Mouse (Mus musculus): Measurements from ENCODE around the gene Flcn. TPM values are rescaled to one million over a fixed set of nuclear protein-coding genes. Genes with fewer than 3 reads are reported as not detected.
A peak's percentile ranks its signal among the peaks of the same experiment; 100 is the strongest.

The Flcn gene
- polyA plus RNA-seq, 1 experiment from 2014 or later: 34.3 TPM

- no peak for ATAC-seq (ENCODE audit: insufficient number of reproducible peaks, insufficient read depth, low FRiP score, low read depth)
- 71% methylated on average over 5 of the region's 5 CpGs for WGBS
- H3K36me3 ChIP-seq (ENCODE audit: control insufficient read depth, insufficient read depth, low read length): peaks cover 63% of the 10 kb centered on the region
Observed at GRCm38 (mm10) chr11:59777259-59777658, 32.6 kb downstream of the Flcn start.

GRCm38 (mm10) chr11:59775435-59776148, 34.2 kb downstream of the Flcn start:
- no peak overlapping the region for H3K9ac ChIP-seq (ENCODE audit: low read length)
- no peak overlapping the region for H3K4me2 ChIP-seq (ENCODE audit: low read length)
- peaks cover 80% of the 10 kb centered on the region for H3K36me3 ChIP-seq (ENCODE audit: control insufficient read depth, insufficient read depth, low read length)
- no peak overlapping the region for H3K27ac ChIP-seq (replicated peaks in 1 of 2; ENCODE audit: control insufficient read depth in 1 of 2, insufficient read depth in 1 of 2, low read depth in 2 of 2, low read length in 2 of 2)
- no peaks in the 10 kb centered on the region for H3K27me3 ChIP-seq (ENCODE audit: control insufficient read depth, insufficient read depth, low read length)
- WGBS: 83% methylated on average over 13 of the region's 13 CpGs
- H3K4me1 ChIP-seq (ENCODE audit: control insufficient read depth in 2 of 2, insufficient read depth in 2 of 2, low read length in 2 of 2): peaks cover 0 to 19% of the 10 kb centered on the region in 2 experiments; a peak in 3 of 4 replicates
- no peak overlapping the region for H3K4me3 ChIP-seq (ENCODE audit: control insufficient read depth in 1 of 2, insufficient read depth in 1 of 2, low read depth in 1 of 2, low read length in 2 of 2)
- ATAC-seq (ENCODE audit: insufficient number of reproducible peaks, insufficient read depth, low FRiP score, low read depth): no peak
- H3K9me3 ChIP-seq (ENCODE audit: control insufficient read depth, low read length): no peaks in the 10 kb centered on the region

More at GRCm38 (mm10) chr11:59777259-59777658, 32.6 kb downstream of the Flcn start:
- H3K4me2 ChIP-seq (ENCODE audit: low read length): no peak overlapping the region
- H3K9ac ChIP-seq (ENCODE audit: low read length): no peak overlapping the region
- no peaks in the 10 kb centered on the region for H3K27me3 ChIP-seq (ENCODE audit: control insufficient read depth, insufficient read depth, low read length)
- H3K27ac ChIP-seq (replicated peaks in 1 of 2; ENCODE audit: control insufficient read depth in 1 of 2, insufficient read depth in 1 of 2, low read depth in 2 of 2, low read length in 2 of 2): no peak overlapping the region
- H3K4me3 ChIP-seq (ENCODE audit: control insufficient read depth in 1 of 2, insufficient read depth in 1 of 2, low read depth in 1 of 2, low read length in 2 of 2): no peak overlapping the region
- no peaks in the 10 kb centered on the region for H3K9me3 ChIP-seq (ENCODE audit: control insufficient read depth, low read length)
- H3K4me1 ChIP-seq (ENCODE audit: control insufficient read depth in 2 of 2, insufficient read depth in 2 of 2, low read length in 2 of 2): peaks cover 0 to 19% of the 10 kb centered on the region in 2 experiments; a peak in 3 of 4 replicates

- no peak for ATAC-seq (ENCODE audit: insufficient number of reproducible peaks, insufficient read depth, low FRiP score, low read depth)
Observed at GRCm38 (mm10) chr11:59774522-59774921, 35.3 kb downstream of the Flcn start.

GRCm38 (mm10) chr11:59772902-59773301, 36.9 kb downstream of the Flcn start:
- no peak overlapping the region for H3K9ac ChIP-seq (ENCODE audit: low read length)
- no peaks in the 10 kb centered on the region for H3K9me3 ChIP-seq (ENCODE audit: control insufficient read depth, low read length)
- no peaks in the 10 kb centered on the region for H3K27me3 ChIP-seq (ENCODE audit: control insufficient read depth, insufficient read depth, low read length)
- ATAC-seq (ENCODE audit: insufficient number of reproducible peaks, insufficient read depth, low FRiP score, low read depth): no peak
- H3K4me3 ChIP-seq (ENCODE audit: control insufficient read depth in 1 of 2, insufficient read depth in 1 of 2, low read depth in 1 of 2, low read length in 2 of 2): no peak overlapping the region
- no peak overlapping the region for H3K27ac ChIP-seq (replicated peaks in 1 of 2; ENCODE audit: control insufficient read depth in 1 of 2, insufficient read depth in 1 of 2, low read depth in 2 of 2, low read length in 2 of 2)
- peaks cover 5 to 11% of the 10 kb centered on the region in 2 experiments for H3K4me1 ChIP-seq (ENCODE audit: control insufficient read depth in 2 of 2, insufficient read depth in 2 of 2, low read length in 2 of 2)
- H3K4me2 ChIP-seq (ENCODE audit: low read length): no peak overlapping the region
- WGBS: 63% methylated on average over 4 of the region's 4 CpGs
- H3K36me3 ChIP-seq (ENCODE audit: control insufficient read depth, insufficient read depth, low read length): peaks cover 97% of the 10 kb centered on the region

More at GRCm38 (mm10) chr11:59774522-59774921, 35.3 kb downstream of the Flcn start:
- H3K4me2 ChIP-seq (ENCODE audit: low read length): no peak overlapping the region
- no peak overlapping the region for H3K4me3 ChIP-seq (ENCODE audit: control insufficient read depth in 1 of 2, insufficient read depth in 1 of 2, low read depth in 1 of 2, low read length in 2 of 2)
- no peak overlapping the region for H3K27ac ChIP-seq (replicated peaks in 1 of 2; ENCODE audit: control insufficient read depth in 1 of 2, insufficient read depth in 1 of 2, low read depth in 2 of 2, low read length in 2 of 2)
- 76% methylated on average over 4 of the region's 4 CpGs for WGBS
- H3K9ac ChIP-seq (ENCODE audit: low read length): no peak overlapping the region
- peaks cover 5 to 15% of the 10 kb centered on the region in 2 experiments for H3K4me1 ChIP-seq (ENCODE audit: control insufficient read depth in 2 of 2, insufficient read depth in 2 of 2, low read length in 2 of 2)
- no peaks in the 10 kb centered on the region for H3K9me3 ChIP-seq (ENCODE audit: control insufficient read depth, low read length)
- H3K27me3 ChIP-seq (ENCODE audit: control insufficient read depth, insufficient read depth, low read length): no peaks in the 10 kb centered on the region
- H3K36me3 ChIP-seq (ENCODE audit: control insufficient read depth, insufficient read depth, low read length): peaks cover 90% of the 10 kb centered on the region

- Histone ChIP-seq H3K4me3 (ENCODE audit: control insufficient read depth in 1 of 2, insufficient read depth in 1 of 2, low read depth in 1 of 2, low read length in 2 of 2) (no peak overlapping the region), H3K4me2 (ENCODE audit: low read length) (no peak overlapping the region), H3K36me3 (ENCODE audit: control insufficient read depth, insufficient read depth, low read length) (peaks cover 98% of the 10 kb centered on the region), H3K9ac (ENCODE audit: low read length) (no peak overlapping the region), H3K4me1 (ENCODE audit: control insufficient read depth in 2 of 2, insufficient read depth in 2 of 2, low read length in 2 of 2) (peaks cover 5 to 11% of the 10 kb centered on the region in 2 experiments), H3K27ac (replicated peaks in 1 of 2; ENCODE audit: control insufficient read depth in 1 of 2, insufficient read depth in 1 of 2, low read depth in 2 of 2, low read length in 2 of 2) (no peak overlapping the region), H3K9me3 (ENCODE audit: control insufficient read depth, low read length) (no peaks in the 10 kb centered on the region), H3K27me3 (ENCODE audit: control insufficient read depth, insufficient read depth, low read length) (no peaks in the 10 kb centered on the region)
- no peak for ATAC-seq (ENCODE audit: insufficient number of reproducible peaks, insufficient read depth, low FRiP score, low read depth)
- WGBS: 56% methylated on average over 2 of the region's 2 CpGs
Observed at GRCm38 (mm10) chr11:59772291-59772690, 37.5 kb downstream of the Flcn start.

- H3K27ac ChIP-seq (replicated peaks in 1 of 2; ENCODE audit: control insufficient read depth in 1 of 2, insufficient read depth in 1 of 2, low read depth in 2 of 2, low read length in 2 of 2): no peak overlapping the region
- H3K4me2 ChIP-seq (ENCODE audit: low read length): no peak overlapping the region
- no peaks in the 10 kb centered on the region for H3K9me3 ChIP-seq (ENCODE audit: control insufficient read depth, low read length)
- no peak for ATAC-seq (ENCODE audit: insufficient number of reproducible peaks, insufficient read depth, low FRiP score, low read depth)
- no peak overlapping the region for H3K4me3 ChIP-seq (ENCODE audit: control insufficient read depth in 1 of 2, insufficient read depth in 1 of 2, low read depth in 1 of 2, low read length in 2 of 2)
- no peak overlapping the region for H3K9ac ChIP-seq (ENCODE audit: low read length)
- peaks cover 98% of the 10 kb centered on the region for H3K36me3 ChIP-seq (ENCODE audit: control insufficient read depth, insufficient read depth, low read length)
- H3K27me3 ChIP-seq (ENCODE audit: control insufficient read depth, insufficient read depth, low read length): no peaks in the 10 kb centered on the region
- H3K4me1 ChIP-seq (ENCODE audit: control insufficient read depth in 2 of 2, insufficient read depth in 2 of 2, low read length in 2 of 2): peaks cover 5 to 11% of the 10 kb centered on the region in 2 experiments
- WGBS: 78% methylated on average over 7 of the region's 7 CpGs
Observed at GRCm38 (mm10) chr11:59770753-59771152, 39.1 kb downstream of the Flcn start.

GRCm38 (mm10) chr11:59769738-59770137, 40.1 kb downstream of the Flcn start:
- 0 out of 2 replicates have a peak overlapping the region, but pooled peaks have one; percentile 7 for H3K9ac ChIP-seq (ENCODE audit: low read length)
- peak overlapping the region; percentile 16 to 33; a peak in 2 of 4 replicates for H3K27ac ChIP-seq (replicated peaks in 1 of 2; ENCODE audit: control insufficient read depth in 1 of 2, insufficient read depth in 1 of 2, low read depth in 2 of 2, low read length in 2 of 2)
- no peak overlapping the region for H3K4me3 ChIP-seq (ENCODE audit: control insufficient read depth in 1 of 2, insufficient read depth in 1 of 2, low read depth in 1 of 2, low read length in 2 of 2)
- H3K27me3 ChIP-seq (ENCODE audit: control insufficient read depth, insufficient read depth, low read length): no peaks in the 10 kb centered on the region
- H3K4me1 ChIP-seq (ENCODE audit: control insufficient read depth in 2 of 2, insufficient read depth in 2 of 2, low read length in 2 of 2): peaks cover 5 to 11% of the 10 kb centered on the region in 2 experiments
- no peak overlapping the region for H3K4me2 ChIP-seq (ENCODE audit: low read length)
- peaks cover 98% of the 10 kb centered on the region for H3K36me3 ChIP-seq (ENCODE audit: control insufficient read depth, insufficient read depth, low read length)
- 27% methylated on average over 6 of the region's 6 CpGs for WGBS
- H3K9me3 ChIP-seq (ENCODE audit: control insufficient read depth, low read length): no peaks in the 10 kb centered on the region
- peak; percentile 28; the same call in 1 of the 2 replicates for ATAC-seq (ENCODE audit: insufficient number of reproducible peaks, insufficient read depth, low FRiP score, low read depth)
